ENCODE assay signal across 17 mouse cellular contexts in genomic region chr17:30158419-30159108, GRCm38 (mm10).
DNase-seq lines count a peak whose midpoint lies in the region; ATAC-seq and TF ChIP-seq lines count a peak whose summit lies in the region.
"Had no signal": no experiment of that assay in that cellular context is flagged by ENCODE, and none has a peak within 500 bp of the region (broad histone marks: within the 10 kb centered on the region; RNA-seq: fewer than 3 reads in every experiment).

No protein-coding gene starts in this region.

- DNase-seq in heart, postnatal 25 days (ENCODE audit: low spot score) = no peak
- DNase-seq in thymus, adult 2 months = peak; percentile 13
- DNase-seq in thymus, adult 18-20 months = no peak
- DNase-seq in lung, postnatal 0 days (ENCODE audit: low spot score) = no peak
- DNase-seq in embryo, embryonic 10 days (ENCODE audit: low spot score) = no peak
- no peak for DNase-seq in B cell, adult 2 months
- DNase-seq: adrenal gland, adult 8-10 months; layer of hippocampus, adult 9-11 months; retina, postnatal 1 day; spleen, adult 18-20 months had no signal

- TF ChIP-seq POLR2A in thymus, adult 2 months (IDR thresholded peaks at IDR 0.05; ENCODE audit: control insufficient read depth, extremely low read depth, insufficient read depth, low read length, poor library complexity) = no peak

- ATAC-seq in heart, embryonic 13.5 days (ENCODE audit: extremely low read depth, insufficient number of reproducible peaks, low FRiP score, low TSS enrichment) = no peak
- peak; percentile 29; the same call in 1 of the 2 replicates for ATAC-seq in midbrain, embryonic 16.5 days
- no peak for ATAC-seq in lung, postnatal 0 days
- ATAC-seq: Patski had no signal

- H3K4me3 ChIP-seq in heart, embryonic 13.5 days = no peak overlapping the region
- H3K4me3 ChIP-seq in thymus, adult 2 months (ENCODE audit: control insufficient read depth, insufficient read depth, low read length) = no peak overlapping the region
- H3K4me3 ChIP-seq in midbrain, embryonic 16.5 days (ENCODE audit: low read depth, low read length) = no peak overlapping the region
- no peak overlapping the region for H3K4me3 ChIP-seq in lung, postnatal 0 days (ENCODE audit: low read depth, low read length)
- H3K4me3 ChIP-seq: kidney, embryonic 15.5 days; limb, embryonic 10.5 days; neural tube, embryonic 13.5 days had no signal

- 0 out of 2 replicates have a peak overlapping the region, but pooled peaks have one; percentile 14 for H3K9ac ChIP-seq in heart, embryonic 13.5 days
- no peak overlapping the region for H3K9ac ChIP-seq in midbrain, embryonic 16.5 days (ENCODE audit: low read depth, low read length)
- H3K9ac ChIP-seq in lung, postnatal 0 days (replicated peaks; ENCODE audit: low read depth) = no peak overlapping the region
- H3K9ac ChIP-seq: kidney, embryonic 15.5 days; neural tube, embryonic 13.5 days had no signal

- 70% methylated on average over 10 of the region's 10 CpGs for WGBS in heart, embryonic 13.5 days
- 15% methylated on average over 10 of the region's 10 CpGs for WGBS in thymus, adult 2 months
- 36% methylated on average over 10 of the region's 10 CpGs for WGBS in midbrain, embryonic 16.5 days
- WGBS in lung, postnatal 0 days = 76% methylated on average over 10 of the region's 10 CpGs

- H3K9me3 ChIP-seq in heart, embryonic 13.5 days = no peaks in the 10 kb centered on the region
- no peaks in the 10 kb centered on the region for H3K9me3 ChIP-seq in midbrain, embryonic 16.5 days (replicated peaks; ENCODE audit: control insufficient read depth, low read length, poor library complexity, severe bottlenecking)
- no peaks in the 10 kb centered on the region for H3K9me3 ChIP-seq in lung, postnatal 0 days (ENCODE audit: low read length)
- H3K9me3 ChIP-seq: kidney, embryonic 15.5 days; limb, embryonic 10.5 days; neural tube, embryonic 13.5 days had no signal

- no peak for TF ChIP-seq EP300 in lung, postnatal 0 days (IDR thresholded peaks at IDR 0.05)

- no peaks in the 10 kb centered on the region for H3K36me3 ChIP-seq in heart, embryonic 13.5 days
- no peaks in the 10 kb centered on the region for H3K36me3 ChIP-seq in thymus, adult 2 months (ENCODE audit: control insufficient read depth, insufficient read depth, low read length)
- H3K36me3 ChIP-seq in midbrain, embryonic 16.5 days (ENCODE audit: control insufficient read depth, insufficient read depth, low read length) = no peaks in the 10 kb centered on the region
- H3K36me3 ChIP-seq in lung, postnatal 0 days (ENCODE audit: insufficient read depth, low read length) = no peaks in the 10 kb centered on the region
- H3K36me3 ChIP-seq: neural tube, embryonic 13.5 days had no signal

- TF ChIP-seq CTCF in thymus, adult 2 months (IDR thresholded peaks at IDR 0.05; ENCODE audit: borderline replicate concordance, control insufficient read depth, extremely low read depth, insufficient read depth, low read length, poor library complexity) = no peak
- no peak for TF ChIP-seq CTCF in lung, postnatal 0 days (IDR thresholded peaks at IDR 0.05)

- peaks cover 83% of the 10 kb centered on the region for H3K4me1 ChIP-seq in heart, embryonic 13.5 days
- H3K4me1 ChIP-seq in thymus, adult 2 months (replicated peaks; ENCODE audit: control insufficient read depth, insufficient read depth, low read length) = peaks cover 14% of the 10 kb centered on the region
- H3K4me1 ChIP-seq in midbrain, embryonic 16.5 days (ENCODE audit: control insufficient read depth, insufficient read depth, low read length) = peaks cover 34% of the 10 kb centered on the region
- H3K4me1 ChIP-seq in lung, postnatal 0 days (ENCODE audit: insufficient read depth, low read depth, low read length) = no peaks in the 10 kb centered on the region

- intact Hi-C loops in heart, postnatal 25 days (cut with DNase I) = no loop called here

- H3K27me3 ChIP-seq in heart, embryonic 13.5 days (replicated peaks) = no peaks in the 10 kb centered on the region
- H3K27me3 ChIP-seq in thymus, adult 2 months (ENCODE audit: control insufficient read depth, insufficient read depth, low read length) = no peaks in the 10 kb centered on the region
- H3K27me3 ChIP-seq in midbrain, embryonic 16.5 days (ENCODE audit: control insufficient read depth, insufficient read depth, low read depth, low read length) = no peaks in the 10 kb centered on the region
- no peaks in the 10 kb centered on the region for H3K27me3 ChIP-seq in lung, postnatal 0 days (replicated peaks; ENCODE audit: insufficient read depth, low read length)
- H3K27me3 ChIP-seq: kidney, embryonic 15.5 days; neural tube, embryonic 13.5 days; Patski had no signal

- H3K4me2 ChIP-seq in heart, embryonic 13.5 days = no peak overlapping the region
- H3K4me2 ChIP-seq in midbrain, embryonic 16.5 days (ENCODE audit: low read length) = peak overlapping the region; percentile 12; the same call in 1 of the 2 replicates
- H3K4me2 ChIP-seq in lung, postnatal 0 days (replicated peaks; ENCODE audit: low read depth, low read length) = no peak overlapping the region
- H3K4me2 ChIP-seq: kidney, embryonic 15.5 days; neural tube, embryonic 13.5 days had no signal

- H3K27ac ChIP-seq in heart, embryonic 13.5 days (replicated peaks) = no peak overlapping the region
- no peak overlapping the region for H3K27ac ChIP-seq in thymus, adult 2 months (ENCODE audit: control insufficient read depth, insufficient read depth, low read length)
- peak overlapping the region; percentile 59 for H3K27ac ChIP-seq in midbrain, embryonic 16.5 days (ENCODE audit: low read length)
- H3K27ac ChIP-seq in lung, postnatal 0 days (ENCODE audit: low read length) = no peak overlapping the region
- H3K27ac ChIP-seq: kidney, embryonic 15.5 days; limb, embryonic 10.5 days; macrophage; neural tube, embryonic 13.5 days had no signal
